Mouse (Mus musculus): ENCODE measurements at regions not wholly inside any gene's neighbourhood (a gene's known extent, or its start where the extent isn't known, plus 50 kb on each side); places are given as distances from the start of the nearest gene placed in this dataset.
A peak's percentile ranks its signal among the peaks of the same experiment; 100 is the strongest.

DNA sequence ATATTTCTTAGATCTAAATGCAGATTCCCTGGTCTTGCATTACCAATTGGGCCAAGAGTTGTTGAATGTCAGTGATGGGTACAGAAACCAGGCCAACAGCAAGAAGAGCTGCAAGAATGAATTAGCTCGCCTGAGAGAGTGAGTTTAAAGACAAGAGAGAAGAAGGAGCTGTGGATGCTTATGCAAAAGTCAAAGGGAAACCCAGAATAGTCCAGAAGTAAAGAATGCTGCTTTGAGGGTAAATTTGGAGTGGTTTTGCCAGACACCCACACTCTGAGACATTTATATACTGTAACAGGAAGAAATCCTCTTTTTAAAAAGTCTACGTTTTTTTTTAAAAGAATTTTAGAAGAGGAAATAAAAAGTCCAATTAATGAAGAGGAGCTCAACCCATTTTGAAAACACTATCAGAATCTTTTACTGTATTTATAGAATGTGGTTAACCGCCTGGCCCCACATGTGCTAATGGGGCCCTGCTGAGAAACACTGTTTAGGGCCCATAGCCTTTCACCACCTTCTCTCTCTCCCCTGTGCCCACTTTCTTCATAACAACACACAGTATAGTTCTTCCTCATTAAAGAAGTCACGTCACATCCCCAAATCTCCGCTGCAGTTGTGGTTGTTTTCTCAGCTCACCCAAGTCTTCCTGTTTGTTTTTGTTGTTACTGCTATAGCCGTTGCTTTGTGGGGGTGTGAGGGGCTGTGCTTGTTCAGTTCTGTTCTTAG lies 158.0 kb upstream of the Cited2 start:
- intact Hi-C loops (cut with DNase I), result no loop called here
- DNase-seq, result no peak

DNA sequence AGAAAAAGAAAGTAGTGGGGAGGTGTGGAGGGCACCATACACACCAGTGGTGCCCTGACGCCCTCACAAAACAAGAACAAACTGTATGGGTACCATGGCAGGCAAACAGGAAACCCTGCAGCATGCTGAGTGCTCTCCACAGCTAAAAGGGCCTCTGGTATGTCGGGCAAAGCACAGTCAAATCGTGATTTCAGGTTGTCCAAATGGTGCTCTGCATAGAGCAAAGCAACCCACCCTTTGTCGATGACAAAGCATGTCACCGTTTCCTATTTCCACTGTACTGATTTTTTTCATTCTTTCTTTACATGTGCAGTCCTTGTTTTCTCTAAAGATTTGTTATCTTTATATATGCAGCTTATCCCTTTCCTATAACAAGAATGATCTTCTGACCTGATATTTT lies 156.0 kb upstream of the Cited2 start:
- DNase-seq, result no peak
- intact Hi-C loops (cut with DNase I), result no loop called here

DNA sequence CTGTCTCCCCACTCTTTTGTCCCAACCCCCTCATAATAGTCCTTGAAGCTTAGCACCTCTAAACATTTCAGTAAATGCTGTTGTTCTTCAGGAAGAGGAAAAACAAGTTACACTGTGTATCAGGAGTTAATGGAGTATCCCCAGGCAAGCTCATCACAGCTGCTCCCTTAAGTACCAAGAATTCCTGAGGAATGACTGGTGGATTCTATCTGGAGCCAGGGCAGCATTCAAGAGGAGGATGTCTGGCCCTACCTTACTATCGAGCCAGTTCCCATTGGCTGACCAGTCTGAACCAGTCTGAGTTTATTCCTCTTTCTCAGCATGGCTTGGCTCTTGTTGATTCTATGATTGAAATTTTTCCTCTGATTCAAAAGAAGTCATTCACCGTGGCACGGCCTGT lies 155.4 kb upstream of the Cited2 start:
- DNase-seq, result no peak
- intact Hi-C loops (cut with DNase I), result no loop called here

DNA sequence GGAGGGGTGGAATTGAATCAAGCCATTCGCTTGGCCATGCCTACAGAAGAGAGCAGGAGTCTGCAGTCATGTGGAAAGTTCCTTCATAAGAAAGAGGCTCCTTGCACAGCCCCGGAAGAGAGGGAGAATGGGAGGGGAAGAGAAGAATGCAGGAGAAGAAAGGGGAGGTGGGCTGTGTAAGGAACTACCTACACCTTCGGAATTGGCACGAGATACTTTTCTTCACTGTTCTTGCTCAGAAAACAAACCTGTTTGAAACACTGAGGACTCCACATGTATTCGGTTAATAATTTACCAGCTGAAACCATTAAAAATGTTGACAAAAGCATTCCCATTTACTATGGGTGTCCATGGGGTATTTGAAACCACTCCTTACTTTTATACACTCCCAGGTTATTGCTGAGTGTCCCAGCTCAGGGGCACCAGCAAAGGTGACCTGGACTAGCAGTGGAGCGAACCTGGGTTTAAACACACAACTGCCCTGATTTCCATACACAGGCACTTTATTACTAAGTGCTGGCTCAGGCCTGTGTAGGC lies 153.4 kb upstream of the Cited2 start:
- intact Hi-C loops (cut with DNase I), result no loop called here
- no peak for DNase-seq

DNA sequence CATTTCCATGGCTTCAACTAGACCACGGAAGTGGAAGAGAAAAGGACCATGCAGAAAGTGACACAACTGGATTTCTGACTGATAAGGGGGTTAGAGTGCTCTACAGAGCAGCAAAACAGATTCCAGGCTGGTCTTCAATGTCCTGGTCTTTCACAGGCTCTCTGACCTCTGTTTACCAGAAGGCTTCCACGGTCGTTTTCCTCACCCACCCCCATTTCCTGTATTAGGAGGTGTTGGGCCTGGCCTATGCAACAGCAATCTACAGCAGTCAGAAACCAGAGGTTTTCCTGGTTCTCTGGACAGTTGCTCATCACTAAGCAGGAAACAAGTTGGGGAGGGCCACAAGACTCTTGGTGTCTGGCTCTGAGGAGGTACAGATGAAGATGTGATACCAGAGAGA lies 148.1 kb upstream of the Cited2 start:
- no peak for DNase-seq
- intact Hi-C loops (cut with DNase I), result no loop called here

DNA sequence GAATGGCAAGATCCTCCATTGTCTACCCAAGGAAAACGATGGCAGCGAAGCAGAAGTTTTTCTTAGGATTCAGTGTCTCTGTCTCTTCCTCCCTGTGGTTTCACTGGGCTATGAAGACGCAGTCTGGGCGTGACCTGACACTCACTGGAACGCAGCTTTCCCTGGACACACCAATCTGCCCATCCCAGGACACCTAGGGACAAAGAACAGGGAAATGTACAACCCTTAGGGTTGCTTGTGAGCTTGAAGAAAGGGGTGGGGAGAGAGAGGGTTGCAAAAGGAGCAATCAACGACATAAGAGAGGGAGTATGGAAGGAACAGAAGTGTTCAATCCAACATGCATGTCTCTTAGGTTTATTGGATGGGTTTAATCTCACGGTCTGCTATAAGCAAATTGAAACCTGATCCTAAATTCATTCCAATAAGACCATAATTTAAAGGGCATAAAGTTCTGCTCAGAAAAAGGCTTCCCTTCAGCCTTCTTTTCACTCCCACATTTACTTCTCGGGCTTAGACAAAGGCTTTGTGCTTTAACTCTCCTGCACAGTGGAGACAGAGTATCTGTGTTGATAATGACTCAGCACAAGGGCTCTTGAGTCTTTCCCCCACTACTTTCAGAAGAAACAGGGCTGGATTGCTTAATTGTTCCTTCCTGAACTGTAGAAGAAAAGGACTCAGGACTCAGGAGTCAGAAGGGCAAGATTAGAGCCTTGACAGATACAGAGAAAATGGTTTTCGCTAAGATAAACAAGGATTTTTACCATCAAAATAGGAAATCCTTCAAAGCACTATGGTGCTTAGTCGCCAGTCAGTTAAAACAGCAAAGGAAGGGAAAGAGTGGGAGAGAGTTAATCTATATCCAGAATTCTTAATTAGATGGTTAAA lies 147.3 kb upstream of the Cited2 start:
- intact Hi-C loops (cut with DNase I), result no loop called here
- DNase-seq, result no peak

DNA sequence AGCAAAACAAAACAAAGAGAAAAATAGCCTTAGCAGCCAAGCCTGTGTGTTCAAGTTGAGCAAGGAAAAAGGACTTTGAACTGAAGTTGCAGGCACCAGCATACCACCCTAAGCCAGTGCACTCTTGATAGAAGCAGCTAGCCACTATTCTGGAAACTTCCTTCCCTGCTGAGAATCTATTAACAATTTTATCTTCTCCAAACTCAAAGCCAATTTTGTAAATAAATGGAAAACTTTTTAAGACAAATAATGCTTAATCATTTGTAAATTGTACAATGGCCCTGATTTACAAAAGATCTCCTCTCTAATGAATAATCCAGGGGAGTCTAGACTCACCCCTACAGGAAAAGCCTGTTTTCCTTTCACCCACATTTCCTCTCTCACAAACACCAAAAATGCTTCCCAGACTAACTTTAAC lies 146.7 kb upstream of the Cited2 start:
- intact Hi-C loops (cut with DNase I), result no loop called here
- no peak for DNase-seq

DNA sequence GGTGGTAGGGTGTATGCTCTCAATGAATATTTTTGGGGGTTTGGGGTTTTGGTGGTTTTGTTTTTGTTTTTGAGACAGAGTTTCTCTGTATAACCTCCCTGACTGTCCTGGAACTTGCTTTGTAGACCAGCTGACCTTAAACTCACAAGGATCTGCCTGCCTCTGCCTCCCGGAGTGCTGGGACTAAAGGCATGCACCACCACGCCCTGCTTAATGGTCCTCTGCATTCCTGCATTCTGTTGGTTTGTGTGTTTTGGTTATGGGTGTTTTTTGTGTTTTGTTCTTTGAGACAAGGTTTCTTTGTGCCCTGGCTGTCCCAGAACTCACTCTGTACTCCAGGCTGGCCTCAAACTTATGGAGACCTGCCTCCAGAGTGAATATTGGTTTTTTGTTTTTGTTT lies 143.6 kb upstream of the Cited2 start:
- no peak for DNase-seq
- intact Hi-C loops (cut with DNase I), result no loop called here

DNA sequence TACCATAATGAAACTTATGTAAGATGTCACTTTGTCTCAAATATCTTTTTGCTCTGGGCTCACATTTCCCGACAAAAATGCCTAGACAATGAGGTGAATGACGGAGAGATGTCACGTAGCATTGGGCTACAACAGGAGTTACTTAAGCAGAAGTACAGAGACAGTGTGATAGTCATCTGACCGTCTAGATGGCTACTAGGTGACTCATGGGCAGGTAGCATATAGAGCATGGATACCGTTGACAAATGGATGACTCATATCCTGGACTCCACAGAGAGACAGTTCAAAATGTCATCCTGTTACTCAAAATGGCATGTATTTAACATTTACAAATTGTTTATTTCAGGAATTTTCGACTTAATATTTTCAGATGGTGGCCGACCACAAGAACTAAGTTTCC lies 138.2 kb upstream of the Cited2 start:
- intact Hi-C loops (cut with DNase I), result no loop called here
- no peak for DNase-seq

DNA sequence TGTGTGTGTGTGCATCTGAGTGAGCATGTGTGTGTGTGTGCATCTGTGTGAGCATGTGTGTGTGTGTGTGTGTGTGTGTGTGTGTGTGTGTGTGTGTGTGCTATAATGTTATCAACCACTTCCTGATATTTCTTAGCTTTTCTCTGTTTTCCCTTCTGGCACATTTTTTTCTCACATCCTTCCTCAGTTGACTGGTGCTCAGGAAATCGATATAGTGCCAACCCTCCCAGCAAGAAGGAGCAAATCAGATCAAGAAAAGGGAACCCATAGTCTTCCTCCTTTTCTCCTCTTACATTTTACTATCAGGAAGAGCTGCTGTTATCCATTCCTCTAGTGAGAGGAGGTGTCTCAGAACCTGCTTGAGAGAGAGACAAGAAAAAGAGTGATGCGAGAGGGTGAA lies 136.1 kb upstream of the Cited2 start:
- intact Hi-C loops (cut with DNase I), result no loop called here
- no peak for DNase-seq

DNA sequence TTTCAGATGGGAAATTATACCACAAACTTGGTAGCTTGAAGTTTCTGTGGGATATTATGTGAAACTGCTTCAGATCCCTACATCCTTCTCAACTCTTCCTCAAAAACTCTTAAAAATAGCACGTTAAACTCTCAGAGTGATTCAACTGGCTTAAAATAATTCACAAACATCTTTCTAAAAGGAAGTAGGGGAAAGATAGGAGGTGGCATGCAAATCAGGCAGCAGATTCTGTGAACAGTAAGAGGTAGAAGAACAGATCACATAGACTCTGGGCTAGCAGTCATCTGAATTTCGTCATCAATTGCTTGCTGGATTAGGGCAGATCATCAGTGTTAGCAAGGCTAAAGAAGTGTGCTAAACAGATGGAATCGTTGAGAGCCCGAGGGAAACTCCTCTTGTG lies 133.9 kb upstream of the Cited2 start:
- intact Hi-C loops (cut with DNase I), result no loop called here
- no peak for DNase-seq

DNA sequence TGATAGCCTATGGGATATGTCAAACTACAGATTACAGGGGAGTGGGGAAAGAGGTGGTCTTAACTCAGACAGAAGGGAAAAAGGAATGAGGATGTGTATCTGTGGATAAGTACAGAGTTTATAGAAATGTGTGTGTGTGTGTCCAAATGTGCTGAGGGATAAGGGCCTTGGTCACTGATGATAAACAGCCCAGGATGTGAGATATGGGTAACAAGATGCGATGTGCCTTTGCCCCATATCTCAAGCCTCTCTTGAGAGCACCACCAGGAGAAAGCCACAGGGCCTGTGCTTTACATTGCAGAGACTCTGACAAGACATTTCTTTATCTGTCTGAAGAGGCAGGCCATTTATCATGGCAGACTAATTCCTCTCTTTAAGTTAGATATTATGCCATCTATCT lies 132.8 kb upstream of the Cited2 start:
- intact Hi-C loops (cut with DNase I), result no loop called here
- no peak for DNase-seq

DNA sequence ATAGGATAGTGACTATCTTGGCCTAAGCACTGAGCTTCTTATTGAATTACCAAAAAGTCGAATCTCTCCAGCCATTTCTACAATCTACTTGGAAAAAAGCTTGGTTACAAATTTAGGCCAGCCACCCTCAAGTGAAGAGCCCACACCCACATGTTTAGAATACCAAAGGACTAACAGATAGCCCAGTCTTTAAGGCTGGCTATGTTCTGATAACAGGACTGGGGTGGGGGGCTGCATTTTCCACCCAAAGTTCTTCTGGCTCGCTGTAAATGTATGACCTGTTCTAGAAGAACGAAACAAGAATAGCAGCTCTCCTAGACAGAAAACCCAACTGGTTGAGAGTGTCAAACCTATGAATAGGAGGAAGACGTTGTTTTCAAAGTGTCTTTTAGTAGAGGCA lies 130.6 kb upstream of the Cited2 start:
- intact Hi-C loops (cut with DNase I), result no loop called here
- DNase-seq, result no peak

DNA sequence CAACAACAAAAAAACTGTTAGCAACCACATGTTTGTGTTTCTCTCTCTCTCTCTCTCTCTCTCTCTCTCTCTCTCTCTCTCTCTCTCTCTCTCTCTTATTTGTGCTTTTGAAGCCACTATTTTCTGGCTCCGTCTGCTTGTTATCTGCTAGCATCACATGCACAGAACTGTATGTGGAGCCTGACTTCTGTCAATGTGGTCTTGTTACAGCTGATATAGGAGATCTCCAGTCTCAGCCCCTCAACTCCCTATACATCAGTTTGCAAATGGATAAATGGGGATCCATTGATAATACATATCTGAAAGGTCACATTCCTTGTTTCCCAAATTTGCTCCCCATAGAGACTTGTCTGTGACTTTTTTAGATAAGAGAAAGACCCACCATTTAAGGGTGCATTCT lies 126.9 kb upstream of the Cited2 start:
- no peak for DNase-seq
- intact Hi-C loops (cut with DNase I), result no loop called here

DNA sequence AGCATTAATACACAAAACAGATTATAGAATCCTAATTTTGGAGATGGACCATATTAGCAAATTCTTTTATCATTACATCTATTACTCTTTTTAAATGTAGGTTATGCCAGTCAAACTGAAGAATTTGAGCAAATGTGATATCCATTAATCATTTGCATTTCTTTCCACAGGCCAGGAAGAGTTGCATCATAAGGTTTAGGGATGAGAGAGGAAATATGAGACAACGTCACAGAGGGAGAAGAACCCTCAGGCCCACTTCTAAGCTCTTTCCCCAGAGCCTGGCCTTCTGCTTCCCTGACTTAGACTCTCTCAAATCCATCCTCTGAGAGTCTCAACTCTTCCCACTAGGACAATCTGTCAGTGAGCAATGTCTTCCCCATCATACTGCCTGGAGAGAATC lies 126.3 kb upstream of the Cited2 start:
- intact Hi-C loops (cut with DNase I), result no loop called here

DNA sequence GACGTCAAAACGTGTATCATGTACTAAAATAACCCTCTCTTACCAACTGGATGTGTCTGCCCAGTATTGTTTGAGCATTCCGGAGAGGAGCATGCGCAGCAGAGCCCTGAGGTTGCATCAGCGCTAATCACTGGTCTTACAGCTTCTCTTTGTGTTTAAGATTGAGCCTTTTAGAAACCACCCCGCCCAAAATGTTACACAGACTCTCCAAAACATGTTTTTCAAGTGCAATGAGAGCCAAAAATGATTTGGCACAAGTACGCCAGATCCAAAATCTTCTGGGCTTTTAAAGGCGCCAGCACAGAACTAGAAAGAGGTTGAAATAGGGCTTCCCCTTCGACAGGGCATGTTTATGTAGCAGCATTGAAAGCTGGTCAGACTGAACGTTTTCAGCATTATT lies 123.8 kb upstream of the Cited2 start:
- intact Hi-C loops (cut with DNase I), result no loop called here
- DNase-seq, result peak; percentile 3

More for the DNA sequence above, 126.3 kb upstream of the Cited2 start:
- no peak for DNase-seq

DNA sequence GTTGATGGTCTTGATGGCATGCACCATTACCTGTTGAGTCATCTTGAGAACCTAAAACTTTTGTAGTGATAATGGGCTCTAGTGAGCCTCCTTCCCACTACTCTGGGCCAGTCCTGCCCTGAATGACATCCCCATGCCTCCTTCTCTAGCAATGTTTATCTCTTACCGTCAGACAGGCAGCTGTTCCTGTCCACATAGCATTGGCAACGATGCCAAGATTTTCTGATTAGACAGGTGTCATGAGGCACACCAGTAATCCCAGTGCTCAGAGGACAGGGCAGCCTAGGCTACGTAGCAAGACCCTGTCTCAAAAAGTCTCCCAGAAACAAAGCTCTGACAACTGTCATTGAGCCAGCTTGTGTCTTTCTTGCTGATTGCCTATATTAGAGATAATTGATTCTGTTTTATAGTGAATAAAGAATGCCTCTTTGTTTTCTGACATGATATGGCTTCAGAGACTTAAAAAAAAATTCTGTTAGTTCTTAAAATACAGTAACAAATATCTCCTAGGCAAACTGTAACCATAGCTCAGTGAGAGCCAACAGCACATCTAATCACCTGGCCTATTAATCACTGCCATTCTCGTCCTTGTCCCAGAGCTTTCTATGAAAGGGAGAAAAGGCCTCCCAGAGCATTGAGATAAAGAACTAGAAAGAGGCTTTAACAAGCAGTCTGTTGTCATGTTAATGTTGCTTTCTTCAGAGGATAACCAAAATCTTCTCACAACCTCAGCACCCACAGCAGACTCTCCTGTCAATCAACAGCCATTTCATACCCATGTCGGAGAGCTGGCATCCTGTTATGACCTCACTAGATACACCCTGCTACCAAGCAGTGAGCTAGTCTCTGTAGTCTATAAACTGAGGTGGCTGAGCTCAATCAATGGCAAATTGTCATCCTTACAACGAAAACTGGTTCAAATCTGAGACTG lies 122.9 kb upstream of the Cited2 start:
- intact Hi-C loops (cut with DNase I), result no loop called here

DNA sequence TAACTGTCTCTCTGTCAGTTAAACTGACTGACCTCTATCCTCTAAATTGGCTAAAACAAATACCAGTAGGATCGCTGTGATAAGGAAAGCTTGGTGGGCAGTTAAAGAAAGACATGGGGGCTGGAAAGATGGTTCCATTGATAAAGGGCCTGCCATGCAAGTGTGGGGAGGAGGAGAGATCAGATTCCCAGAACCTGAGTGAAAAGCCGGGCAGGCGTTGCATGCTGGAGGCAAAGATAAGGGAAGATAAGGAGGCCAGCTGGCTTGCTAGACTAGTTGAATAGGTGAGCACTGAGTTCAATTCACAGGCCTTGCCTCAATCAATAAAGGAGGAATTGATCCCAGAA lies 122.3 kb upstream of the Cited2 start:
- intact Hi-C loops (cut with DNase I), result no loop called here
- DNase-seq, result no peak

More for the DNA sequence above, 122.9 kb upstream of the Cited2 start:
- DNase-seq, result no peak

DNA sequence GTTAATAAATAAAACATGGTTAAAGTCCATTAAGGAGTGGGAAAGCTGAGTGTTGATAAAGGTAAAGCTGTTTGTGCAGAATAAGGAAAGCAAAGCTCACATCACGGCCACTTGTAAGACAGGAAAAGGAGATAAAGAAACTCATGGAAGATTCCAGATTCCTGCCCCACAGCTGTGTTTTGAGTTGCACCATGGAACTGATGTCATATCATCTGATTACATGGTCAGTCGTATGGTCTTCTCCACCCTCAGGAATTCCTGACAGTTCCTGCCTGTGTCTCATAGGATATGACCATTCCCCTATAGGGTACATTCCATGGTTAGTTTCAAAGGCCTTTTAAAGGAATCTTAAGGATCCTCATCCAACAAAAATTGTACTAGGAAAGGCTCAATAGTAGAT lies 120.6 kb upstream of the Cited2 start:
- no peak for DNase-seq
- intact Hi-C loops (cut with DNase I), result no loop called here

DNA sequence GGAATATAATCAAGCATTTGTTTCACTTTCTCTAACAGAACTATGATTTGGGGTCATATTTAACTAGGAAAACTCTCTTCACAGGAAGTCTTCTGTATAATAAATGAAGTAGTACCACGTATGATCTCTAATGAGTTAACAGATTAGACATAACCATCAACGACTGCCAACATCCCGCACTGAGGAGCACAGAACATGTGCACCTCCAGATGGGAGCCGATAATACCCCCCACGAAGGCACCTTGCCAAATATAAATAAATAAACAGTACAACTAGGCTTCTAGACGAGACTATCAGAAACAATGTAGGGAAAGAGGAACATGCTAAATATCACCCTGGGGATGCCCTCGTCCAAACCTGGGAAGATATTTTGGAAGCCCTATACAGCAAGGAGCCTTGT lies 114.8 kb upstream of the Cited2 start:
- peak; percentile 6 for DNase-seq
- intact Hi-C loops (cut with DNase I), result no loop called here

DNA sequence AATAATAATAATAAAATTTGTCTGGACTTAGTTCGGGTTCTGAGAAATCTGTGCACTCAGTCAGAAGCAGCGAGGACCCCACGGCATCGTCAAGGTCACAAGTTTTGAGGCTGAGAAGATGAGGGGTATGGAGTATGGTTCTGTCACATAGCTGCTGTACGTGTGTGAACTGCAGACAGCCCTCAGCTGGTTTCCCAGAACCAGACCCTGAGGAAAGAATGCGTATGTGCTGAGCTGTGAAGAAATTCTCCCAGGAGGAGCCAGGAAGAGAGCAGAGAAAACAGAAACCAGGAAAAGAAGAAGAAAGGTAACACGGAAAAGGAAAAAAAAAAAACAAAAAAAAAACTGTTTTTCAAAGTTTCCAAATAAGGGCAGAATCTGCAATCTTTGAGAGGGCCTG lies 112.4 kb upstream of the Cited2 start:
- intact Hi-C loops (cut with DNase I), result no loop called here
- no peak for DNase-seq
